Mouse (Mus musculus) kidney, postnatal 4 days (tissue): ENCODE data around the gene Platr17.
"Not testable (repeated sequence)": the region's sequence is repeated elsewhere in the genome, so short reads cannot be mapped to it uniquely, and the experiment has no call there.

Source experiments
- DNase-seq, 2 experiments: peaks; one replicate each; pipeline ENCODE4 v3.0.0; 2021; ENCODE audit warnings: mixed read lengths in 2 of 2

Platr17 gene

DNA sequence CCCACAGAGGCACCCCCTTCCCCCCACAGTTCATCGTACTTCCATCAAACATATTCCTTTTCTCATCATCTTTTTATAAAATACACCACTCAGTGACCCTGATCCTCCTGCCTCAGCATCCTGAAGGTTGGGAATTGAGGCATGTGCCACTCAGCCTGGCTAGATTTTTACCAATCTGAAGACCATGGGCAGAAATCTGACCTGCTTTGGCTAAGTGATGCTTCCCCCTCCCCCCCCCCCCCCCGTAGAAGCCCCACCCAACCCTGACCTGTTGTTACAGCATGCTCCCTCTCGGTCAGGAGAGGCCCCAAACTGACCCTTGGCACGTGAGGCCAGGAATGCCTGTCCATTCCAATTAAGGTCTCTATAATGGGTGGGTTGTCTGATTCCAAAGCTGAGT is at the start of gene Platr17:
TSS of gene Platr17 (plus strand) at position 301 of the 400 bp plus-strand sequence.
- DNase-seq = not testable (repeated sequence)

DNA sequence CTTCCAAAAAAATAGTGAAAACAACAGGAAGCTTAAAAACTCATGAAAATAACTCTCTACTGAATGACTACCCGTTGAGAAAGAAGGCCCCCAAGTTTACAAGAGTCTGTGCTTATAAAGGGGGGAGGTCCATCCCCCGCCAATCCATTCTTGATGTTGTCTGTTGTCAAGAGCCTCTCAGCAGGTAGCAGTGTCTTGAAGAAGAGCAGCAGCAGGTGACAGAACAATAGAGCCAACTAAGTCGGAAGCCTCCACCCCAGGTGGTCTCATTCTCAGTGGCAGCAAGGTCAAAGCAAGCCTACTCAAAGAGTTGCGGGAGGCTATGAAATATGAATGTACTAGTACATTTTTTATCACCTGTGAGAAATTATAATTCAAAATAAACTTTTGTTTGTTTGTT is 47.1 kb upstream of the Platr17 start:
- DNase-seq = no peak

DNA sequence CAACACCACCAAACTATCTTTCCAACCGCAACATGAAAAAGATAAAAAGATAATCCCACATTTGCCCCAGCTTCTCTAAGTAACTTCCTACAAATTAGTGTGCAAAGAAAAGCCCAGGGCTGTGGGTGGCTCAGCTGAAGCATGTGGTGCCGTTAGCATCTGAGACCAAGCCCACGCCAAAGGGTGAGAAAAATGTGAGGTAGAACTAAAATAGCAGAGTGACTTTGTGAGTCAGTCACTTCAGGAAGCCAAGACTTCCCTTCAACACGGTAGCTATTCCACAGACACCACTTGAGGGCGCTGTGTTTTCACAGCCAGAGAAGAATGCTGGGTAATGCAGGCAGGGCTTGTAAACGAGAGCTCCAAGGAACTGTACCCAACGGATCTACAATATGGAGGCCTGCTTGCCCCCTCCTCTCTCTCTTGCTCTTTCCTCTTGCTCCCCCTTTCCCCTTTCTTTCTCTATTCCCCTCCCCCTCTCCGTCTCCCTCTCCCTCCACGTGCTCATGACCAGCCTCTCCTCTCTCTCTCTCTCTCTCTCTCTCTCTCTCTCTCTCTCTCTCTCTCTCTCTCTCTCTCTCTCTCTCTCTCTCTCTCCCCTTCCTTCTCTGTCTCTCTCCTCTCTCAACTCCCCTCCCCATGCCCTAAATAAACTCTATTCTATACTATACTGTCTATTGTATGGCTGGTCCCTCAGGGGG is 39.5 kb upstream of the Platr17 start:
- peak; percentile 43 to 65 for DNase-seq

DNA sequence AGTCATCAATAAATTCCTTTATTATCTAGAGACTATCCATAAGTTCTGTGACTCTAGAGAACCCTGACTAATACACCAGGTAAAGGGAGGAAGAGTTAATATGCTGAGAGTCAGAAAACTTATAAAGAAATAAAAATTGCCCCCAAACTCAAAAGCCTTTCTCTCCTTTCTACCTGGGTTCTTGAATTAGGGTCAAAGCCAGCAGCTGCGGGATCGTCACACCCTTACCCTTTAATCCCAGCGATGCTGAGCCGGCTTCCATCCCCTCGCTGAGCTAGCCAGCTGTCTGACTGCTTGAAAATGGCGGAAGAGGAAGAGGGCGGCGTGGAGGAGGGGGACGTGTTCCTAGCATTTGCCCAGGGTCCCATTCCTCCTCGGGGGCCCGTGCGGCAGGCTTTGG is 31.4 kb upstream of the Platr17 start, which contains the start of gene Gm7029:
TSS of gene Gm7029 (plus strand) at position 301 of the 400 bp plus-strand sequence.
- not testable (repeated sequence) for DNase-seq

- no peak for DNase-seq
Measured at GRCm38 (mm10) chr17:33874411-33874810, 30.5 kb upstream of the Platr17 start.

DNA sequence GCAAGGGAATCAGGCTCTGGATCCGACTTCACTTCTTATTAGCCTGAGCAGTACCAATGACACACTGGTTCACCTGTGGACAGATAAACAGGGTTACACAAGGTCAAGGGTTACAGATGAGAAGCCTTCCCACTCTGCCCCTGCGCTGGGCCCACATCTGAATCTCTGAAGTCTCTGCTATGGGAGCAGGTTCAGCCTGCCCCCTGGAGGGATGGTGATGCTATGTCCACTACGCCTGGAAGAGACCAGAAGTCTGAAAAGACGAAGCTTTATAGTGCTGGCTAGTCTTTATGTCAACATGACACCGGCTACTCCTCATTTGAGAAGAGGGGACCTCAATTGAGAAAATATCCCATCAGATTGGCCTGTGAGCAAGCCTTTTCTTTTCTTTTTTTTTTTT is 29.1 kb upstream of the Platr17 start:
- DNase-seq = peak; percentile 22 to 57

GRCm38 (mm10) chr17:33884320-33884719 is 20.6 kb upstream of the Platr17 start:
- DNase-seq = not testable (repeated sequence)

GRCm38 (mm10) chr17:33887802-33888201 is 17.1 kb upstream of the Platr17 start:
- DNase-seq = not testable (repeated sequence)

DNA sequence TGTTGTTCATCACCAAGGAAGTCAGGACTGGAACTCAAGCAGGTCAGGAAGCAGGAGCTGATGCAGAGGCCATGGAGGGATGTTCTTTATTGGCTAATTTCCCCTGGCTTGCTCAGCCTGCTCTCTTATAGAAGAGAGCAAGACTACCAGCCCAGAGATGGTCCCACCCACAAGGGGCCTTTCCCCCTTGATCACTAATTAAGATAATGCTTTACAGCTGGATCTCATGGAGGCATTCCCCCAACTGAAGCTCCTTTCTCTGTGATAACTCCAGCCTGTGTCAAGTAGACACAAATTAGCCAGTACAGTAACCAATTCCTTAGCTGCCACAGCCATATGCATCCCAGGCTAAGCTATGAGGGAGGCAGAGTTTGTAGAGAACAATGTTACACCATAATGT is 16.7 kb upstream of the Platr17 start:
- DNase-seq = not testable (repeated sequence)

- not testable (repeated sequence) for DNase-seq
Measured at GRCm38 (mm10) chr17:33889941-33890532, 14.9 kb upstream of the Platr17 start.

DNA sequence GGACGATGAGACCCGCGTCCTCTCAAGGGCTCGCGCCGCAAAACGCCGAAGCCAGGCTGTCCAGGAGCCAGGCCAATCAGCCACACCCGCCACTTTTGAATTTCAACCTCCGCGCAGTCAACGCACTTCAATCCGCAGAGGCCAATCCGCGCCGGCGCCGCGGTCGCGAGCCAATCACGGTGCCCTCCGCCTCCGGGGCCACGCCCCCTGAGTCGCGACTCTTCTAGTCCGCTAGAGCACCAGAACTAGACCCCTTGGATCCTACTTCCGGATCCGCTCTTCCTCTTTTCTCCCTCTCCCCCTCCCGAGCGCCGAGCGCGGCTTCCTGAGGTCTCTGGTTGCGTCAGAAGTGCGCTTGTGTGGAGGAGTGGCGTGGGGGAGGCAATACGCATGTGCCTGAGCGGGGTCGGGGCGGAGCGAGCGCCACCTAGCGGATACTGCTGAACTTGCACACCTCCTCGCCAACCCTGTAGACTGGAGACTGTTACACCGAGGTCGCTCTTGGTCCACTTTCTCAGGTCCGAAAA is 14.3 kb upstream of the Platr17 start, which contains the start of gene Kifc1:
TSS of gene Kifc1 (minus strand) at position 129 of the 527 bp plus-strand sequence.
- DNase-seq = peak; percentile 99 to 100

- no peak for DNase-seq
Measured at GRCm38 (mm10) chr17:33891357-33891756, 13.6 kb upstream of the Platr17 start.

- DNase-seq = not testable (repeated sequence)
Measured at GRCm38 (mm10) chr17:33891892-33892291, 13.0 kb upstream of the Platr17 start.

DNA sequence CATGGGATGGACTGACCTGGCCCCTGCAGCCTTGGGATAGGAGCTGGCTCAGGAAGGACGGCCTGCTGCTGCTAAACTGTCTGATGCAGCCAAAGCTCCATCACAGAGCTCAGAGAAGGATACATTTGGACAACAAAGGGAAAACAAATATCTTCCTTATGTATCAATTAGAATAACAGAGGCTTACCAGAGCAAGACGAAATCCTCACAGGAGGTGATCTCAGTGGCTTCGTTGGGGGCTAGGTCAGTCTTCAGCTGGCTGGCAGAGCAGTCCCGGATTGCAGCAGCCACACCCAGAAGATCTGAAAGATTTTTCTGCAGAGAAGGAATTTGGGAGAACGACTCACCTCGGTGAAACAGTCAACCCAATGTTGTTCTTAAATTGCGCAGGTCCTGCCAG is 12.5 kb upstream of the Platr17 start:
- no peak for DNase-seq

DNA sequence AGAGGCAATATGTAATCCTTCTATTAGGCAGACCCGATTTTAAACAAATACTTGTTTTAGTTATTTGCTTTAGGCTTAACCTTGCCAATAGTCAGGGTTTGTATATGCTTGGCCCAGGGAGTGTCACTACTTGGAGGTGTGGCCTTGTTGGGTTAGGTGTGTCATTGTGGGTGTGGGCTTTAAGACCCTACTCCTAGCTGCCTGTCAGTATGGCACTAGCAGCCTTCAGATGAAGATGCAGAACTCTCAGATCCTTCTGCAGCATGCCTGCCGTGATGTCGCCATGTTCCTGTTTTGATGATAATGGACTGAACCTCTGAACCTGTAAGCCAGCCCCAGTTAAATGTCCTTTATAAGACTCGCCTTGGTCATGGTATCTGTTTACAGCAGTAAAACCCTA is 11.9 kb upstream of the Platr17 start:
- DNase-seq = not testable (repeated sequence)

- DNase-seq = peak; percentile 55 to 64
Measured at GRCm38 (mm10) chr17:33897114-33897794, 7.7 kb upstream of the Platr17 start.

DNA sequence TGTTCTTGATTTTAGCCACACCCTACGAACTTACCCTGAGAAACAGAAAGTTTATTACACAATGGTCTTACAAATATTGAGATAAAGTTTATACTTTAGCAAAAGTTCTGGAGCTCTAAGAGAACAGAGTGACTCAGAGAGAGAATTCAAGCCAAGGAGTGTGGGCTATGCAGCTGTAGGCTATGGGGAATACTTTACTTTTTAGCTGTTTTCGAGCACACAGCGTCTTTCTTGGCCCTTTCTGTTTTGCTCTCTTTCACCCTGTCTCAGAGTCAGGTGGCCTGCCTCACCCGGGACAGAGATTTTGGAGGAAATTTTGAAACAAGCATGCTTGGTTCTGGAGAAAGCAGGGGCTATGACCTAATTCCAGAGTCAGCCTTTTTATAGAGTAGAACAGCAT is 6.7 kb upstream of the Platr17 start:
- not testable (repeated sequence) for DNase-seq

DNA sequence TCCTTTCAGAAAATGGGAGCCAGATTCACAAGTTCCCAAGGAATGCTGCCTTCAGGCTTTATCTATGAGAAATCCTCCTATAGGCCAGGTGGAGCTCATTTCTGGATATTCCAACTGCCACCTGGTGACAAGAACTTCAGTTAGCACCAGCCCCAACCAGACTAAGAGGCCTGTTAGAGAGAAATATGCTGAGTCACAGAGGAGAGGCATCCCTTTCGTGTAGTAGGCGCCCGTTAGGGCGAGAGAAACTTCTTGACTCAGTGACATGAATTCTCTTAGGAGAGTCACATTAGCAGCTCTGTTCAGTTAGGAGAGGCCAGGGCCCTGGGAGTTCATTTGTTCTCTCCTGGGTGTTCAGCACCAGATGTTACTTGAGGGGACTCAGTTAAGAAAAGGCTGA is 5.3 kb upstream of the Platr17 start:
- no peak for DNase-seq

- no peak for DNase-seq
Measured at GRCm38 (mm10) chr17:33900281-33900988, 4.5 kb upstream of the Platr17 start.

DNA sequence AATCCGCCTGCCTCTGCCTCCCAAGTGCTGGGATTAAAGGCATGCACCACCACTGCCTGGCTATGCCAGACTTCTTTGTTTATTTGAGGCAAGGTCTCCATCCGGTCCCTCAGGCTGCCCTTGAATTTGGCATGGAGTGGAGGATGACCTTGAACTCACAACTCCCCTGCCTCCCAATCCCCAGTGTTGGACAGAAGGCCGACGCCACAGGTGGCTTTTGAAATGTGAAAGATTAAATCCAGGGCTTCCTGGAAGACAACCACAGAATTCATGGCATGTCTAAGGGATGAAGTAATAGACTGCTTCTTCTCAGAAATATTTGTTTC is 4.0 kb upstream of the Platr17 start:
- no peak for DNase-seq

GRCm38 (mm10) chr17:33901653-33902052 is 3.3 kb upstream of the Platr17 start:
- DNase-seq = no peak

DNA sequence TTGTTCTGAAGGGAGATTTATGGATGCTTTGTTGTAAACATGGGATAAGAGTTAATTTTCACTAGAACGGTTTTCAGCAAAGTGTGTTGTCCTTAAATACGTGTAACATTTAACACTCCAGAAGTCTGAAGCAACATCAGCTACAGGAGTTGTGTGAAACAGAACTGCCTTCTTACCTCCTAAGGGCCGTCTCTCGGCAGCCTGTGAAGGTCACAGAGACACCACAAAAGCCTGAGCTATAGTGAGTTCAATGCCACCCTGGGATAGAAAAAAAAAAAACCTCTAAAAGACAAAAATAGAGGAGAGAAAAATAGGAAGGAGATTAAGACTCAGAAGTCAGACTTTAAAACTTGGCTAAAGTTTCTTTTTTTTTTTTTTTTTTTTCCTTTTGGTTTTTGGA is 2.9 kb upstream of the Platr17 start:
- no peak for DNase-seq

- DNase-seq = no peak
Measured at GRCm38 (mm10) chr17:33902491-33902890, 2.4 kb upstream of the Platr17 start.
